Mouse (Mus musculus) kidney, postnatal 14 days (tissue): ENCODE measurements around the gene Lmna.

ENCODE experiments used
- DNase-seq: peaks from one replicate; pipeline ENCODE4 v3.0.0; 2022; ENCODE audit warnings: mixed read lengths

Gene Lmna

DNA sequence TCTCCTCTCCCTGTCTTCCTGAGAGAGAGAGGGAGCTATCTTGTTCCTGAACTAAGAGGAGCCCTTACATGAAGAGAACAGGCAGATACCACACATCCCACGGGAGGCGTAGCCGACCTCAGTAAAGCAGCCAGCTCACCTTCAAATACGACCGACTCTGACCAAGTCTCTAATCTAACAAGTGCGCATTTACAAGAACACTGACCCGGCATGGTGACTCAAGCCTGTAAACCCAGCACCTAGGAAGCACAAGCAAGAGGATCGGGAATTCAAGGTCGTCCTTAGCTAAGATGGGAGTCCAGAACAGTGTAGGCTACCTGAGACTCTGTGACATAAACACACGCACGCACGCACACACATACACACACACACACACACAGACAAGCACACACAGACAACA is 67.3 kb downstream of the Lmna start:
- DNase-seq = no peak

DNA sequence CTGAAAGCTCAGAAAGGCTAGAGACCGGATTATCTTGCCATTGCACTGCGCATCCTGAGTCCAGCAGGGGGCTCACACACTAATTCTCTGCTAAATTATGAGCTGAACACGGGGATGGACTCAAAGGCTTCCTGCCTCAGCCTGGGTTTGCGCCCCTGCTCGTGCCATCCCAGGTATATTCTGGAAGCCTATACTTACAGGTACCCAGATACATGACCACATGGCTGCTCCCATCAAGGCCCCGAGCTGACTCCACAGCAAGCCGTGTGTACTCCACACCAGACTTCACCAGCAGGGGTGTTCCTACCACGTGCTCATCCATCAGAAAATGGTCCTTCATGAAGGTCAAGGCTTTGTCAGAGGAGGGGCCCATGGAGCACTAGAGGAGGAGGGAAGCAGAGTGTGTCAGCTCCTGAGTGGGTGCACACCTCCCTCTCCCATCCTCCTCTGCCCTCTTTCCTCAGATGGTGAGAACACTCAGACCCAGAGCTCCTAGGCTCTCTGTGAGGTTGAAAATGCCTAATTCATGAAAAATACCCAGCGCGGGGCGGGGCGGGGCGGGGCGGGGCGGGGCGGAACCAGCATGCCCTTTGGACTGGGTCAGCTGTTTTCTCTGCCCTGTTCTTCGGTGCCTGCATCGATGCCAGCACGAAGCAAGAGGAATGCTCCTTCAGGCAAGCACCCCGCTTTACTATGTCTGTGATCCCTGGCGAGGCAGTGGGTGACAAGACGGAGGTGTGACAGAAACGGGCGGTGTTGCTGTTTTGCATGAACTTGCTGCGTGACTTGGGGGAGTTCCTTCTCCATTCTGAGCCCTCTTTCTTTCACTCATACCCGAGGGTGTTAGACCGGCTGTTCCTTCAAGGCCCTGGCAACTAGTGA is 69.0 kb downstream of the Lmna start:
- peak; percentile 66 for DNase-seq

DNA sequence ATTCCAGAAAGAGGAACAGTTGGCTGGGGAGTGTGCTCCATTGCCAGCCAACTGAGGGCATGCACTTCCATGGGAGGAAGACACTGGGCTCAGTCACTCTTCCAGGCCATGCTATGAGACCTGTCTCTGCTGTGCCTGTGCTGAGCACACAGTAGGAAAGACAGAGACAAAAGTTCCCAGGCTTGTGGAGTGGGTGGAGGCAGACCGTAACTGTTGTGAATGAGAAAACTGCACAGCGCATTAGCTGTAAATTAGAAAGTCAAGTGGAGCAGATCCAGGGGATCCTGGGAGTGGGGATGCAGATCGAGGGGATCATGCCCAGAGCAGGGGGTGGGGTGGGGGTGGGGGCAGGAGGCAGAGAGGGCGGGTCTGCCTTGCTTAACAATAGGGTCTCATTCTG is 70.2 kb downstream of the Lmna start:
- DNase-seq = no peak

DNA sequence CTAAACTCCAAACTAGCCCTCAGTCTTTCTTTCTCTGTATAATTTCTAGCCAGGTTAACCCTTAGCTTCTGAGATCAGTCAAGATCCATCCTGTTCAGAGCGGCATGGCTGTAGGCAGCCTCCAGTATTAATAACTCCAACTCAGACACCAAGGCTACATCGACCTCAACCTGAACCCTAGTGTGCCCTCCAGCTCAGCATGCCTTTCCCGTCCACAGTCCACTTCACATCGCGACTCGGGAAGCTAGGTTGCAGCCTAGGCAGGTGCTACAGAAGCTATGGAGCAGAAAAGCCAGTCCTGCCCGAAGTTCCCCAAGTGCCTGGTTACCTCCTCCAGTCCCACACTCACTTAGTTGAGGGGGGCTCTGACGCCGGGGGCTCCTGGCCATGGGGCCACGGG is 72.3 kb downstream of the Lmna start:
- peak; percentile 55 for DNase-seq

DNA sequence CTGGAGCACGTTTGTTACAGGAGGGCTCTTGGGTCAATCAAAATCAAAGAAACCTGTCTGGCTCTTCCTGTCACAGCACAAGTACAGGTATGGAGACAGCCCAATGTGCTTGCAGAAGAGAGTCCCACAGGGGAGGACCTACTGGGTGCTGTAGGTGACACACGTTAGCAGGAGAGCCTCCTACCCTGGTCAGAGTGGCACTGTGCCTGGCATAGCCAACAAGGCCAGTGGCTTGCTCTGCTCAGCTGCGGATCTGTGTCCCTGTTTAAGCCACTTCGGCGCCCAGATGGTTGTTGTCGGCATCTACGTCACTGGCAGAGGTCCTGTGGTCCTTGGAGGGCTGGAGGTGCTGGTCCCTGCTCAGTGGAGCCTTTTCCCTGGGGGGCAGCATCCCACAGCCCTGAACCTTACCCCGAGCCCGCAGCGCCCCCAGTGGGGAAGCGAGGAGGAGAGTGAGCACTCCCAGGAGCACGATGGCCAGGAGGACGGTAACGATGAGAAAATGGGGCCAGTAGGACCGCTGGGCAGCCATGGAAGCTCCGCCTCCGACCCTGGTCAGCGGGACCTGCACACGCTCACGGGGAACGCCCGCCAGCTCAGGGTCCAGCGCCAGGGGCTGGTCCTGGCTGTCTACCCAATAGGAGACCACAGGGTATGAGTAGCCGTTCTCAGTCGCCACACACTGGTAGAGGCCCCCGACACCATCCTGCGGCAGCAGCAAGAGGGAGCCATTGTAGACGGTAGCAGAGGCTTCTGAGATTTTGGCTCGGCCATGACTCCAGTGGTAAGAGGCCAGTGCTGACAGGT is 73.2 kb downstream of the Lmna start:
- DNase-seq = peak; percentile 62

DNA sequence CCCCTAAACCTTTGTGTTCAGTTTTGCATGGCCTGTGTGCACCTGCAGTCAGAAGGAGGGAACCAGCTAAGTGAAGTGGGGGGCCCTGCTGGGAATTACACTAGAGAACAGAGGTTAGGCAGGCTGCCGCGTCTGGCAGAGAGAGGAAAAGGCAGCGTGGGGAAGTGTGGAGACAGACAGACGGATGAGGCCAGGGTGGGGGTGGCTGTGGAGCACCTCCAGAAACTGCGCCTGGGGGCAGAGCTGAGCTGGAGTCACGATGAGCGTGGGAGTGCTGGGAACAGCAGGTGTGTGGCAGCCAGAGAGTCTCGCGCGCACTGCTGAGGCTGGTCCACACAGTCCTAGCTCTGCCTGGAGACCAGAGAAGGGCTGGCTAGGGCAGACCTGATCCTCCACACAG is 74.2 kb downstream of the Lmna start:
- DNase-seq = no peak
